19 mouse cellular contexts compared by ENCODE assay signal in genomic region chr12:70753458-70753857, GRCm38 (mm10).
DNase-seq lines count a peak whose midpoint lies in the region; ATAC-seq and TF ChIP-seq lines count a peak whose summit lies in the region.
"Had no signal": no experiment of that assay in that cellular context is flagged by ENCODE, and none has a peak within 500 bp of the region (broad histone marks: within the 10 kb centered on the region; RNA-seq: fewer than 3 reads in every experiment).

No protein-coding gene starts in this region.

- WGBS in forebrain, embryonic 10.5 days = 88% methylated on average over 3 of the region's 3 CpGs
- 94% methylated on average over 3 of the region's 3 CpGs for WGBS in forebrain, embryonic 13.5 days
- WGBS in limb, embryonic 14.5 days = 60% methylated on average over 3 of the region's 3 CpGs

- TF ChIP-seq POLR2A in brain, embryonic 14.5 days (IDR thresholded peaks at IDR 0.05; ENCODE audit: borderline replicate concordance, extremely low read depth, insufficient read depth, insufficient read length, poor library complexity, severe bottlenecking) = no peak
- TF ChIP-seq POLR2A in limb, embryonic 14.5 days (IDR thresholded peaks at IDR 0.05; ENCODE audit: borderline replicate concordance, extremely low read depth, insufficient read depth, insufficient read length) = no peak

- peak; percentile 60 for TF ChIP-seq CTCF in layer of hippocampus, adult 2 months (conservative IDR thresholded peaks at IDR 0.05)
- peak; percentile 26; the same call in 1 of the 2 replicates for TF ChIP-seq CTCF in brain, embryonic 14.5 days (IDR thresholded peaks at IDR 0.05; ENCODE audit: borderline replicate concordance, extremely low read depth, insufficient read depth, insufficient read length)

- peaks cover 31% of the 10 kb centered on the region for H3K4me1 ChIP-seq in forebrain, embryonic 10.5 days
- H3K4me1 ChIP-seq in forebrain, embryonic 13.5 days = peaks cover 14% of the 10 kb centered on the region; the same call in 1 of the 2 replicates
- H3K4me1 ChIP-seq in limb, embryonic 14.5 days (ENCODE audit: control insufficient read depth, insufficient read depth, low read length) = peaks cover 26% of the 10 kb centered on the region
- H3K4me1 ChIP-seq: liver, embryonic 12.5 days had no signal

- no peaks in the 10 kb centered on the region for H3K9me3 ChIP-seq in forebrain, embryonic 10.5 days
- no peaks in the 10 kb centered on the region for H3K9me3 ChIP-seq in forebrain, embryonic 13.5 days (replicated peaks)
- no peaks in the 10 kb centered on the region for H3K9me3 ChIP-seq in limb, embryonic 14.5 days (ENCODE audit: control insufficient read depth, low read length)
- H3K9me3 ChIP-seq: heart, embryonic 10.5 days; liver, embryonic 12.5 days; midbrain, embryonic 12.5 days had no signal

- no peak for ATAC-seq in forebrain, embryonic 13.5 days
- ATAC-seq in limb, embryonic 14.5 days (ENCODE audit: low FRiP score, low read depth) = no peak
- ATAC-seq in inflammation-experienced regulatory T-cells, adult 6 months = no peak
- ATAC-seq: liver, embryonic 12.5 days had no signal

- H3K27ac ChIP-seq in forebrain, embryonic 10.5 days = peak overlapping the region; percentile 83; the same call in 1 of the 2 replicates
- H3K27ac ChIP-seq in forebrain, embryonic 13.5 days = no peak overlapping the region
- H3K27ac ChIP-seq in layer of hippocampus, adult 2 months = no peak overlapping the region
- H3K27ac ChIP-seq in limb, embryonic 14.5 days (replicated peaks; ENCODE audit: low read depth, low read length) = 0 out of 2 replicates have a peak overlapping the region, but pooled peaks have one; percentile 84
- H3K27ac ChIP-seq: liver, embryonic 12.5 days; midbrain, embryonic 12.5 days had no signal

- H3K4me3 ChIP-seq in forebrain, embryonic 10.5 days = no peak overlapping the region
- no peak overlapping the region for H3K4me3 ChIP-seq in forebrain, embryonic 13.5 days
- no peak overlapping the region for H3K4me3 ChIP-seq in layer of hippocampus, adult 2 months
- no peak overlapping the region for H3K4me3 ChIP-seq in limb, embryonic 14.5 days (replicated peaks; ENCODE audit: low read length)
- H3K4me3 ChIP-seq: heart, embryonic 10.5 days; liver, embryonic 12.5 days; midbrain, embryonic 12.5 days; myocyte had no signal

- H3K36me3 ChIP-seq in forebrain, embryonic 10.5 days (replicated peaks) = no peaks in the 10 kb centered on the region
- H3K36me3 ChIP-seq in forebrain, embryonic 13.5 days (ENCODE audit: poor library complexity, severe bottlenecking) = no peaks in the 10 kb centered on the region
- H3K36me3 ChIP-seq in limb, embryonic 14.5 days (ENCODE audit: control insufficient read depth, insufficient read depth, low read length) = no peaks in the 10 kb centered on the region
- H3K36me3 ChIP-seq: heart, embryonic 10.5 days; liver, embryonic 12.5 days; midbrain, embryonic 12.5 days had no signal

- no peak overlapping the region for H3K4me2 ChIP-seq in forebrain, embryonic 13.5 days
- H3K4me2 ChIP-seq in limb, embryonic 14.5 days (replicated peaks; ENCODE audit: low read depth, low read length, severe bottlenecking) = no peak overlapping the region
- H3K4me2 ChIP-seq: liver, embryonic 12.5 days; midbrain, embryonic 12.5 days had no signal

- H3K27me3 ChIP-seq in forebrain, embryonic 10.5 days (ENCODE audit: poor library complexity, severe bottlenecking) = no peaks in the 10 kb centered on the region
- H3K27me3 ChIP-seq in forebrain, embryonic 13.5 days = no peaks in the 10 kb centered on the region
- no peaks in the 10 kb centered on the region for H3K27me3 ChIP-seq in limb, embryonic 14.5 days (ENCODE audit: control insufficient read depth, insufficient read depth, low read length)
- H3K27me3 ChIP-seq: liver, embryonic 12.5 days; midbrain, embryonic 12.5 days had no signal

- no peak for DNase-seq in forebrain, embryonic 10.5 days (ENCODE audit: extremely low spot score, low spot score)
- no peak for DNase-seq in layer of hippocampus, adult 2 months (ENCODE audit: low spot score in 2 of 2)
- no peak for DNase-seq in layer of hippocampus, postnatal 25 days (ENCODE audit: extremely low spot score in 1 of 2, low spot score in 1 of 2)
- DNase-seq in brain, embryonic 14.5 days (ENCODE audit: low read depth) = no peak
- no peak for DNase-seq in limb, embryonic 14.5 days (ENCODE audit: low spot score)
- no peak for DNase-seq in thymus, postnatal 4 days
- DNase-seq: cerebellum, adult 11-12 months; cerebellum, postnatal 36 days; gastrocnemius, postnatal 14 days; kidney, postnatal 10 days; lung, postnatal 10 days; right cerebral cortex, postnatal 14 days; thymus, adult 2 months had no signal

- no peak overlapping the region for H3K9ac ChIP-seq in forebrain, embryonic 13.5 days
- no peak overlapping the region for H3K9ac ChIP-seq in limb, embryonic 14.5 days (ENCODE audit: low read depth, low read length, severe bottlenecking)
- H3K9ac ChIP-seq: liver, embryonic 12.5 days; midbrain, embryonic 12.5 days had no signal

Comparison
In these comparisons a context has a peak if more than half of its experiments do, and no peak if none do; other contexts are left out.
1. H3K27ac ChIP-seq: peak in forebrain, embryonic 10.5 days (single experiment) and limb, embryonic 14.5 days (single experiment); none in forebrain, embryonic 13.5 days (single experiment) and layer of hippocampus, adult 2 months (single experiment).